ENCODE assay signal across 8 mouse cellular contexts in genomic region chrX:8732907-8733306, GRCm38 (mm10). TPM values are rescaled to one million over a fixed set of nuclear protein-coding genes. Genes with fewer than 3 reads are reported as not detected.
DNase-seq lines count a peak whose midpoint lies in the region; ATAC-seq and TF ChIP-seq lines count a peak whose summit lies in the region.
"Had no signal": no experiment of that assay in that cellular context is flagged by ENCODE, and none has a peak within 500 bp of the region (broad histone marks: within the 10 kb centered on the region; RNA-seq: fewer than 3 reads in every experiment).

No protein-coding gene starts in this region.

- H3K27me3 ChIP-seq in limb, embryonic 11.5 days (ENCODE audit: control insufficient read depth, insufficient read depth, low read length): no peaks in the 10 kb centered on the region
- H3K27me3 ChIP-seq in limb, embryonic 10.5 days (ENCODE audit: low read depth, poor library complexity, severe bottlenecking): no peaks in the 10 kb centered on the region

- TF ChIP-seq CTCF in brain, embryonic 14.5 days (IDR thresholded peaks at IDR 0.05; ENCODE audit: borderline replicate concordance, extremely low read depth, insufficient read depth, insufficient read length): no peak

- DNase-seq in limb, embryonic 11.5 days (ENCODE audit: low spot score): peak; percentile 20
- no peak for DNase-seq in limb, embryonic 10.5 days (ENCODE audit: low spot score)
- DNase-seq in MN1 (ENCODE audit: low spot score): peak; percentile 59
- peak; percentile 4 for DNase-seq in brain, embryonic 14.5 days (ENCODE audit: low read depth)
- peak; percentile 6 to 43 for DNase-seq in frontal cortex, postnatal 36 days (ENCODE audit: low spot score in 2 of 2)
- DNase-seq in lung, postnatal 25 days (ENCODE audit: low spot score): peak; percentile 12

- H3K36me3 ChIP-seq in limb, embryonic 11.5 days (ENCODE audit: control insufficient read depth, insufficient read depth, low read length): no peaks in the 10 kb centered on the region
- H3K36me3 ChIP-seq in limb, embryonic 10.5 days: no peaks in the 10 kb centered on the region

- 49% methylated on average over 5 of the region's 5 CpGs for WGBS in limb, embryonic 11.5 days
- 49% methylated on average over 5 of the region's 5 CpGs for WGBS in limb, embryonic 10.5 days

- no peak overlapping the region for H3K9ac ChIP-seq in limb, embryonic 11.5 days (ENCODE audit: low read length)

- no peak overlapping the region for H3K27ac ChIP-seq in limb, embryonic 11.5 days (replicated peaks; ENCODE audit: low read depth, low read length)
- H3K27ac ChIP-seq in limb, embryonic 10.5 days: no peak overlapping the region

- no peak overlapping the region for H3K4me3 ChIP-seq in limb, embryonic 11.5 days (ENCODE audit: low read depth, low read length)
- H3K4me3 ChIP-seq in limb, embryonic 10.5 days: no peak overlapping the region

- H3K9me3 ChIP-seq in limb, embryonic 11.5 days (ENCODE audit: control insufficient read depth, low read length): no peaks in the 10 kb centered on the region
- no peaks in the 10 kb centered on the region for H3K9me3 ChIP-seq in limb, embryonic 10.5 days (replicated peaks)

- no peak for ATAC-seq in limb, embryonic 11.5 days (ENCODE audit: insufficient number of reproducible peaks, low FRiP score, low TSS enrichment, low read depth)
- no peak for ATAC-seq in erythroblast, adult 5-6 weeks (replicated peaks; ENCODE audit: low FRiP score, poor library complexity, severe bottlenecking)

- H3K4me1 ChIP-seq in limb, embryonic 11.5 days (ENCODE audit: control insufficient read depth, insufficient read depth, low read length): no peaks in the 10 kb centered on the region
- H3K4me1 ChIP-seq in limb, embryonic 10.5 days: no peaks in the 10 kb centered on the region

- H3K4me2 ChIP-seq in limb, embryonic 11.5 days (ENCODE audit: low read depth, severe bottlenecking): no peak overlapping the region

- no peak for TF ChIP-seq POLR2A in brain, embryonic 14.5 days (IDR thresholded peaks at IDR 0.05; ENCODE audit: borderline replicate concordance, extremely low read depth, insufficient read depth, insufficient read length, poor library complexity, severe bottlenecking)

RNA-seq across cellular contexts. Expression of gene Ssx9, which starts 15.3 kb away (rescaled TPM):
- not detected in 2 replicates for polyA plus RNA-seq in limb, embryonic 11.5 days (2014; fragmentation: Nextera tagmentation; extraction: Ambion mirVana)
- not detected in 2 replicates for polyA plus RNA-seq in limb, embryonic 10.5 days (2016; fragmentation: Nextera tagmentation; extraction: Ambion mirVana)
- not detected in 2 replicates for polyA plus RNA-seq in brain, embryonic 14.5 days (2012; rRNA removed)
- not detected in 2 replicates for total RNA-seq in erythroblast, adult 5-6 weeks (2015; ENCODE audit: low replicate concordance)
- not detected in 2 replicates for total RNA-seq in erythroblast, adult 5-6 weeks (2017; ENCODE audit: low replicate concordance)
- polyA plus RNA-seq: stomach, embryonic 16.5 days had no signal

RNA-seq across cellular contexts. Expression of gene Ssxb8, which starts 42.3 kb away (rescaled TPM):
- polyA plus RNA-seq in limb, embryonic 11.5 days (2014; fragmentation: Nextera tagmentation; extraction: Ambion mirVana): not detected in 2 replicates
- not detected in 2 replicates for polyA plus RNA-seq in limb, embryonic 10.5 days (2016; fragmentation: Nextera tagmentation; extraction: Ambion mirVana)
- not detected in 2 replicates for polyA plus RNA-seq in brain, embryonic 14.5 days (2012; rRNA removed)
- total RNA-seq in erythroblast, adult 5-6 weeks (2015; ENCODE audit: low replicate concordance): not detected in 2 replicates
- not detected in 2 replicates for total RNA-seq in erythroblast, adult 5-6 weeks (2017; ENCODE audit: low replicate concordance)
- polyA plus RNA-seq: stomach, embryonic 16.5 days had no signal
